Mouse (Mus musculus) limb, embryonic 14.5 days (tissue): ENCODE measurements at regions not wholly inside any gene's neighbourhood (a gene's known extent, or its start where the extent isn't known, plus 50 kb on each side); places are given as distances from the start of the nearest gene placed in this dataset.

Source experiments
- ATAC-seq: fragments of 200-750 bp; cut with Nextera tagmentation; 2 replicates; pipeline ENCODE4 v1.8.0; 2017; ENCODE audit warnings: low read depth, moderate number of reproducible peaks, moderate TSS enrichment; ENCODE audit not compliant: low FRiP score
- DNase-seq: peaks from one replicate; pipeline ENCODE4 v3.0.0-alpha.2; 2015; ENCODE audit warnings: low spot score
- H3K27ac ChIP-seq: fragments of 300-500 bp; sonication (generic); replicated peaks from 2 replicates; pipeline ENCODE4 v1.5.1; 2014; ENCODE audit warnings: low read depth, mild to moderate bottlenecking, low read length, moderate library complexity, mixed read lengths
- H3K27me3 ChIP-seq: fragments of 300-500 bp; sonication (generic); 2 replicates; pipeline ENCODE4 v1.6.1; 2014; ENCODE audit warnings: low read length, mixed read lengths; ENCODE audit not compliant: control insufficient read depth, insufficient read depth
- H3K36me3 ChIP-seq: fragments of 300-500 bp; sonication (generic); 2 replicates; pipeline ENCODE4 v1.6.1; 2014; ENCODE audit warnings: mild to moderate bottlenecking, low read length, moderate library complexity, mixed read lengths; ENCODE audit not compliant: control insufficient read depth, insufficient read depth
- H3K4me1 ChIP-seq: fragments of 300-500 bp; sonication (generic); 2 replicates; pipeline ENCODE4 v1.6.1; 2014; ENCODE audit warnings: antibody characterized with exemption, low read length, mixed read lengths; ENCODE audit not compliant: control insufficient read depth, insufficient read depth
- H3K4me2 ChIP-seq: fragments of 300-500 bp; sonication (generic); replicated peaks from 2 replicates; pipeline ENCODE4 v1.6.1; 2014; ENCODE audit warnings: low read depth, mild to moderate bottlenecking, low read length, moderate library complexity; ENCODE audit not compliant: severe bottlenecking
- H3K4me3 ChIP-seq: fragments of 300-500 bp; sonication (generic); replicated peaks from 2 replicates; pipeline ENCODE4 v1.5.1; 2014; ENCODE audit warnings: low read length
- H3K9ac ChIP-seq: fragments of 300-500 bp; sonication (generic); 2 replicates; pipeline ENCODE4 v1.6.1; 2014; ENCODE audit warnings: mild to moderate bottlenecking, low read depth, low read length, moderate library complexity; ENCODE audit not compliant: severe bottlenecking
- H3K9me3 ChIP-seq: fragments of 300-500 bp; sonication (generic); 2 replicates; pipeline ENCODE4 v1.6.1; 2016; ENCODE audit warnings: low read length; ENCODE audit not compliant: control insufficient read depth
- POLR2A ChIP-seq: fragments of 200-500 bp; IDR thresholded peaks from 2 replicates; pipeline ENCODE4 v1.8.0; 2012; ENCODE audit warnings: inconsistent platforms, mild to moderate bottlenecking, moderate library complexity, borderline replicate concordance; ENCODE audit not compliant: insufficient read depth, insufficient read length; ENCODE audit errors: extremely low read depth
- WGBS: fragments of 180-500 bp; shearing (Covaris S2); extraction: QIAGEN DNeasy Blood & Tissue Kit; methylation state at CpG from one replicate; pipeline ENCODE4 v1.1.7; 2014; 5-methylcytosine and 5-hydroxymethylcytosine counted together

DNA sequence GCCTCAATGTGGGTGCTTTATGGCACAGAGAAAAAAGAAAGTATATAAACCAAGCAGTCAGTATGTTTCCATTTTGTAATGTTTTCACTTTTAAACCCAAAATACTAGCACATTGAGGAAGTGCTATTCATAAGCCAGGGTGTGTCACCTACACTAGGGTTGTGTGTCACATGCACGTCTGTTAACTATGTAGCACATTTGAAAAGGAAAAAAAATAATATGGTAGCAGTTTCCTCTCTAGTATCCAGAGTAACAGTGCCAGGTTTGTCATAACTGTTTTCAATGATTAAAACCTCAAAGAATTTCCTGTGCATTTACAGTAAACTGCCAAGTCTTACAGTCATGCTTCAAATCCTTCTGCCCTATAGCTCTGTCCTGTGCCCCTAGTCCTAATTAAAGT lies 424.8 kb downstream of the Tmem161b start:
- Histone ChIP-seq H3K9me3 (no peaks in the 10 kb centered on the region), H3K27me3 (no peaks in the 10 kb centered on the region), H3K36me3 (no peaks in the 10 kb centered on the region), H3K4me1 (peaks cover 7% of the 10 kb centered on the region; the same call in 1 of the 2 replicates), H3K4me2 (no peak overlapping the region), H3K9ac (no peak overlapping the region), H3K4me3 (no peak overlapping the region), H3K27ac (peak overlapping the region; percentile 29; the same call in 1 of the 2 replicates)
- 36% methylated on average over 1 of the region's 1 CpGs for WGBS
- TF ChIP-seq POLR2A, result no peak
- DNase-seq (no peak), ATAC-seq (no peak)

DNA sequence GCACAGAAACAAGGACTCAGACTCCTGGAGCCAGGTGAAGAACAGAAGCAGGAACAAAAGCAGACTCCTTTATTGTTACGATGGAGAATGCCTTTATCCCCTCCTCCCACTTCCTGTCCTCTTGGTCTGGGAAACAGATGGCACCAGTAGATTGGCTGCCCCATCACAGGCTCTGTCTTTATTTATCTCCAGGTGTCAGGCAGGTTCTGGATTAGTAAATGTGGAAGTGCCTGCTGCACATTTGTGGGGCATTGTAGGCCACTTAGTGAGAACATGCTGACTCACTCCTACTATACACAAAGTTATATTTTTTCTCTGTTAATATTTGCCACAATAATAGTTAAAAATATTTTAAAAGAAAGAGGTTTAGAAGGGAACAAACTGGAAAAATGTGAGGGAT lies 426.0 kb downstream of the Tmem161b start:
- WGBS, result 24% methylated on average over 1 of the region's 1 CpGs
- Histone ChIP-seq H3K27me3 (no peaks in the 10 kb centered on the region), H3K9me3 (no peaks in the 10 kb centered on the region), H3K4me2 (no peak overlapping the region), H3K4me1 (peaks cover 7% of the 10 kb centered on the region; the same call in 1 of the 2 replicates), H3K27ac (no peak overlapping the region), H3K4me3 (no peak overlapping the region), H3K9ac (no peak overlapping the region), H3K36me3 (no peaks in the 10 kb centered on the region)
- ATAC-seq (no peak), DNase-seq (no peak)
- TF ChIP-seq POLR2A, result no peak

GRCm38 (mm10) chr13:84663967-84664366 lies 441.9 kb downstream of the Tmem161b start:
- no peak for DNase-seq
- Histone ChIP-seq H3K4me2 (no peak overlapping the region), H3K9ac (no peak overlapping the region), H3K27me3 (no peaks in the 10 kb centered on the region), H3K27ac (no peak overlapping the region), H3K36me3 (no peaks in the 10 kb centered on the region), H3K4me1 (no peaks in the 10 kb centered on the region), H3K9me3 (no peaks in the 10 kb centered on the region), H3K4me3 (no peak overlapping the region)
- ATAC-seq, result no peak
- 82% methylated on average over 2 of the region's 2 CpGs for WGBS
- TF ChIP-seq POLR2A, result no peak

- TF ChIP-seq POLR2A, result no peak
- Histone ChIP-seq H3K4me2 (no peak overlapping the region), H3K27me3 (no peaks in the 10 kb centered on the region), H3K9me3 (no peaks in the 10 kb centered on the region), H3K9ac (no peak overlapping the region), H3K36me3 (no peaks in the 10 kb centered on the region), H3K4me1 (no peaks in the 10 kb centered on the region), H3K27ac (no peak overlapping the region), H3K4me3 (no peak overlapping the region)
- 61% methylated on average over 2 of the region's 2 CpGs for WGBS
- no peak for DNase-seq
- ATAC-seq, result no peak
Observed at GRCm38 (mm10) chr13:84680971-84681370, 458.9 kb downstream of the Tmem161b start.

DNA sequence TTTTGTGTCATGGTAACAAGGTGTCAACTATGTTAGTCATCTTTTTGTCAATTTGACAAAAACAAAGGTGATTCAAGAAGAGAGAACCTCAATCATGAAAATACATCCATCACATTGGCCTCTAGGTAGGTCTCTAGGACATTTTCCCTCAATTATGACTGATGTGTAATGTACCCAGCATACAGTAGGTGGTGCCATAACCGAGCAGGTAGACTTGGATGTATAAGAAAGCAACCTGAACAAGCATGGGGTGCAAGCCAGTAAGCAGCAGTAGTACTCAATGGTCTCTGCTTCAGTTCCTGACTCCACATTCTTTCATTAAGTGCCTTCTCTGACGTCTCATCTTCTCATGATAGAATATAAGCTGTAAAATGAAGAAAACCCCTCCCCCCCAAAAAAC lies 463.8 kb downstream of the Tmem161b start:
- Histone ChIP-seq H3K27me3 (no peaks in the 10 kb centered on the region), H3K4me3 (no peak overlapping the region), H3K4me1 (no peaks in the 10 kb centered on the region), H3K9ac (no peak overlapping the region), H3K36me3 (no peaks in the 10 kb centered on the region), H3K9me3 (no peaks in the 10 kb centered on the region), H3K27ac (no peak overlapping the region), H3K4me2 (no peak overlapping the region)
- 58% methylated on average over 2 of the region's 2 CpGs for WGBS
- no peak for TF ChIP-seq POLR2A
- ATAC-seq (no peak), DNase-seq (no peak)

DNA sequence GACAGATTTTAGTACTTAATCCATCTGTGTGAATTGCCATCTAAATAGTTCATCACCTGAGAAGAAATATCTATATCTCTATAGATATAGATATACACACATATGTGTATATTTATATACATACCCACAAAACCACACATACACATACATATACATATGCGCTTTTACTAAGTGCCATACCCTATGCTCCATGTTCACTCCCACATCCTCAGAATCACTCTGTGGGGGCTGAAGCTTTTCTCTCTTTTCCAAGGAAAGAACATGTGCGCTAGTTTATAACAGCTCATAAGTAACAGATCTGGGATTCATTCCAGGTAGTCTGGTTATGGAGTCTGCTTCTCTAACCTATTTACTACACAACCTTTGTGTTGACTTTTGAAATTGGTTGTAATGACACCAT lies 471.4 kb downstream of the Tmem161b start:
- Histone ChIP-seq H3K27ac (no peak overlapping the region), H3K27me3 (no peaks in the 10 kb centered on the region), H3K9me3 (no peaks in the 10 kb centered on the region), H3K9ac (no peak overlapping the region), H3K4me2 (no peak overlapping the region), H3K4me1 (no peaks in the 10 kb centered on the region), H3K4me3 (no peak overlapping the region), H3K36me3 (no peaks in the 10 kb centered on the region)
- 54% methylated on average over 2 of the region's 2 CpGs for WGBS
- no peak for ATAC-seq
- TF ChIP-seq POLR2A, result no peak
- peak; percentile 63 for DNase-seq
